Comparison of ENCODE assay signal across 14 mouse cellular contexts in the genomic region with DNA sequence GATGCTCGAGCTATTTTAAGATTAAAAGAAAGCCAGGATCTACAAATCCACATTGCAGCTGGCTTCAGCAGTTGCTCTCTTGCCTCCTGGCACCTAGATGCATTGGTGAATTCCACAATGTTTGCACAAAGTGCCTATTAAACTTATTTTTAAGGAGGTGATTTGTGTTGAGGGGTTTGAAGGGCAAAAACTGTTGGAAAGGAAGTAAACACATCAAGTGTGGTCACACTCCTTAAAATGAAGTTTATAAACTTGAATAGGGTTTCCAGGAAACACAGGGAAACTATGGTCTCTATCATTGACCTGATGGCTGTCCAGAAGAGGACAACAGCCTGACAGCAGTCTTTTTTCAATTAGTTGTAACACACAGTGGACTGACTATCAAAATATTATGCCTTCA.
"Had no signal": no experiment of that assay in that cellular context is flagged by ENCODE, and none has a peak within 500 bp of the region (broad histone marks: within the 10 kb centered on the region; RNA-seq: fewer than 3 reads in every experiment).

No protein-coding gene starts in this region.

- H3K9ac ChIP-seq: limb, embryonic 13.5 days; liver, embryonic 12.5 days; liver, embryonic 15.5 days; lung, embryonic 15.5 days had no signal

- H3K36me3 ChIP-seq: limb, embryonic 10.5 days; limb, embryonic 13.5 days; liver, embryonic 12.5 days; liver, embryonic 15.5 days; lung, embryonic 15.5 days had no signal

- DNase-seq: liver; lung, adult 18-20 months; lung, postnatal 10 days; lung, postnatal 36 days; midbrain, embryonic 14.5 days; thymus, adult 18-20 months; thymus, postnatal 36 days had no signal

- H3K4me2 ChIP-seq: limb, embryonic 13.5 days; liver, embryonic 12.5 days; liver, embryonic 15.5 days; lung, embryonic 15.5 days; midbrain, embryonic 11.5 days had no signal

- H3K4me1 ChIP-seq: liver, embryonic 12.5 days; liver, embryonic 15.5 days; lung, embryonic 15.5 days; megakaryocyte, embryonic 14.5 days had no signal

- H3K9me3 ChIP-seq: limb, embryonic 10.5 days; limb, embryonic 13.5 days; liver, embryonic 12.5 days; liver, embryonic 15.5 days; lung, embryonic 15.5 days had no signal

- H3K27me3 ChIP-seq: limb, embryonic 13.5 days; liver, embryonic 12.5 days; liver, embryonic 15.5 days; lung, embryonic 15.5 days; megakaryocyte, embryonic 14.5 days had no signal

- H3K27ac ChIP-seq: limb, embryonic 10.5 days; limb, embryonic 13.5 days; liver, embryonic 12.5 days; liver, embryonic 15.5 days; lung, embryonic 15.5 days had no signal

- ATAC-seq: liver, embryonic 12.5 days had no signal

- H3K4me3 ChIP-seq: limb, embryonic 10.5 days; limb, embryonic 13.5 days; liver, embryonic 12.5 days; liver, embryonic 15.5 days; lung, embryonic 15.5 days; megakaryocyte, embryonic 14.5 days had no signal
